Mouse (Mus musculus) lung, embryonic 14.5 days (tissue): ENCODE data around the gene Tnks2. TPM values are rescaled to one million over a fixed set of nuclear protein-coding genes. Genes with fewer than 3 reads are reported as not detected.

Experiments
- ATAC-seq: fragments of 200-750 bp; cut with Nextera tagmentation; 2 replicates; pipeline ENCODE4 v1.8.0; 2017; ENCODE audit warnings: mild to moderate bottlenecking, moderate TSS enrichment, moderate library complexity; ENCODE audit not compliant: insufficient read depth
- DNase-seq: peaks from one replicate; pipeline ENCODE4 v3.0.0-alpha.2; 2015
- H3K27ac ChIP-seq: fragments of 300-500 bp; sonication (generic); 2 replicates; pipeline ENCODE4 v1.5.1; 2014; ENCODE audit warnings: low read depth, mild to moderate bottlenecking, moderate library complexity
- H3K27me3 ChIP-seq: fragments of 300-500 bp; sonication (generic); 2 replicates; pipeline ENCODE4 v1.6.1; 2014; ENCODE audit warnings: low read length, control low read depth; ENCODE audit not compliant: insufficient read depth
- H3K36me3 ChIP-seq: fragments of 300-500 bp; sonication (generic); 2 replicates; pipeline ENCODE4 v1.6.1; 2014; ENCODE audit warnings: control low read depth; ENCODE audit not compliant: insufficient read depth
- H3K4me1 ChIP-seq: fragments of 300-500 bp; sonication (generic); 2 replicates; pipeline ENCODE4 v1.6.1; 2014; ENCODE audit warnings: antibody characterized with exemption, control low read depth; ENCODE audit not compliant: insufficient read depth
- H3K4me2 ChIP-seq: fragments of 300-500 bp; sonication (generic); 2 replicates; pipeline ENCODE4 v1.6.1; 2014; ENCODE audit warnings: mild to moderate bottlenecking
- H3K4me3 ChIP-seq: fragments of 300-500 bp; sonication (generic); 2 replicates; pipeline ENCODE4 v1.5.1; 2014; ENCODE audit warnings: low read depth, low read length
- H3K9ac ChIP-seq: fragments of 300-500 bp; sonication (generic); 2 replicates; pipeline ENCODE4 v1.6.1; 2014
- H3K9me3 ChIP-seq: fragments of 300-500 bp; sonication (generic); 2 replicates; pipeline ENCODE4 v1.6.1; 2016; ENCODE audit warnings: low read depth, low read length, control low read depth
- CTCF ChIP-seq: IDR thresholded peaks from 2 replicates; pipeline ENCODE4 v1.5.1; 2016; ENCODE audit warnings: antibody characterized with exemption, low read depth
- WGBS: fragments of 180-500 bp; shearing (Covaris S2); extraction: QIAGEN DNeasy Blood & Tissue Kit; methylation state at CpG from one replicate; pipeline ENCODE4 v1.1.7; 2014; 5-methylcytosine and 5-hydroxymethylcytosine counted together
- polyA plus RNA-seq: library from polyadenylated mRNA; unstranded; fragments of >200 nt; fragmentation: Nextera tagmentation; extraction: Ambion mirVana; gene quantifications from 2 replicates; pipeline ENCODE4 v1.2.1, GENCODE M21; 2014

Tnks2 gene
- polyA plus RNA-seq, 1 experiment from 2014 or later, result 87.2 TPM

DNA sequence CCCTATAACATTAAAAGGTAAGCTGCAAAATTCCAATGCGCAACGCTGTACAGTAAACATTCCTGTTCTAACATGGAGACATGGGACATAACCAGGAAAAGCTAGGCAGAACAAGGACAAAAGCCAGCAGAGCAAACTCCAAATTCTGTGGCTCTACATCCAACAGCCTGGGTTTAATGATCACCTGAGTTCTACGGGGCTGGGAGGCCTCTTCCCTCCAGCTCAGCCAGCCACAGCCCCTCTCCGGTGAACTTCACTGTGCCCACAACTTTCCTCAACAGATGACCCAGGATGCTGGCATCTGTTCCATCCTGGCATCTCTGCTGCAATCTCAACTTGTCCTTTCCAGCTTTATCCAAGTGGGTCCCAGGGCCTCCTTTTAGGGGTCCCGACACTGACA, 6.4 kb upstream of the Tnks2 start:
- Histone ChIP-seq H3K4me1 (no peaks in the 10 kb centered on the region), H3K4me2 (no peak overlapping the region), H3K4me3 (no peak overlapping the region), H3K27me3 (no peaks in the 10 kb centered on the region), H3K27ac (no peak overlapping the region), H3K9ac (no peak overlapping the region), H3K9me3 (no peaks in the 10 kb centered on the region), H3K36me3 (no peaks in the 10 kb centered on the region)
- TF ChIP-seq CTCF, result no peak
- DNase-seq, result no peak
- ATAC-seq, result no peak
- 88% methylated on average over 5 of the region's 5 CpGs for WGBS

DNA sequence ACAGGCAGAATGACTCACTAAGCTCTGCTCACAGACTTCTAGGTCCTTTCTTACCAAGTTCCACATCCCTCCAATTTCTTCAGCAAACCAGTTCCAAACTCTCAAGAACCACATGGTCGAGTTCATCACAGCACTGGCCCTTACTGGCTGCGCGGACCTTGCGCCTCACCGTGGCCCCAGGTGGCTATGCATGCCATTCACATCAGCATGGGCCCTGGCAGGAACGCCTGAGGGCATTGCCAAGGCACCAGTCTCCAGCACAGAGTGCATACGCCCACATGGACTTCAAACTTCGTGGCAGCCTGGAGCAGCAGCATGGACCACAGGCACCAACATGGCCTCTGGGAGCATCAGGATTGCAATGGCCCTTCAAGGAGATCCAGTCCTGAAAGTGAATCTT, 5.7 kb upstream of the Tnks2 start:
- H3K36me3 ChIP-seq, result no peaks in the 10 kb centered on the region
- H3K27me3 ChIP-seq, result no peaks in the 10 kb centered on the region
- no peaks in the 10 kb centered on the region for H3K9me3 ChIP-seq
- no peak overlapping the region for H3K4me2 ChIP-seq
- H3K27ac ChIP-seq, result no peak overlapping the region
- no peaks in the 10 kb centered on the region for H3K4me1 ChIP-seq
- 65% methylated on average over 8 of the region's 8 CpGs for WGBS
- TF ChIP-seq CTCF, result peak; percentile 43
- H3K4me3 ChIP-seq, result no peak overlapping the region
- DNase-seq (no peak), ATAC-seq (no peak)
- H3K9ac ChIP-seq, result no peak overlapping the region

DNA sequence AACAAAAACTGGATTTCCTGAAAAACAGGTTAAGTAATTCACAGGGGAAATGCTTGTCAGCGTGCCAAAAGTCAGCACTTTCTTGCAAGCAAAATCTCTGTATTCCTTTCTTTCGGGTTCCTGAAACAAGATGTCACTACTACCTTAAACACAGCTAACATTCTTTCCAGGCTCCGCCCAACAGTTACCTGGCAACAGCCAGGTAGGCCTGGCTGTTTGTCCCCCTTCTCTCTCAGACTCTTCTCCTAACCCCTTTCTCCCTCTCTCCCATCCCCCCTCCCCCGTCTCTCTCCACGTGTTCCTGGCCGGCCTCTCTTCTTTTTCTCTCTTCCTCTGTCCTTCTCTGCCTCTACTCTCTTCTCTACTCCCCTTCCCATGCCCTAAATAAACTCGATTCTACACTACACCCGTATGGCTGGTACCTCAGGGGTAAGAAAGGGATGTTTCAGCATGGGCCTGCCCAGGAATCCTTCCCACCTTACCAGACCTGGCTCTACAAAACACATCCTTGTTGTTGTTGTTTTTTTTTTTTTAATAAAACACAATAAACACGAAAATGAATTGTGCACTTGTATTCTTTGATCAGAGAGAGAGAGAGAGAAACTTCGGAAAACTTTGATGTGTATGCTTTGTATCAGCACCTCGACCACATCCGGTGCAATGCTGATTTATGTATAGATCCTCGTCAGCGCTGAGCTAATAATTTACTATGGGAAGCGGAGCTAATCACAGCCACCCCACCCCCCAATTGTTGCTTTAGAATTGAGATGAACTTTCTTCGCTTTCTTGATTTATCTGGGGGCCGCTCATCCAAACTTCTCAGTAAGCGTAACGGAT, 863 bp upstream of the Tnks2 start:
- H3K4me3 ChIP-seq, result peak overlapping the region; percentile 99
- TF ChIP-seq CTCF, result no peak
- no peaks in the 10 kb centered on the region for H3K4me1 ChIP-seq
- H3K27ac ChIP-seq, result peak overlapping the region; percentile 96
- H3K9me3 ChIP-seq, result no peaks in the 10 kb centered on the region
- 5% methylated on average over 19 of the region's 19 CpGs for WGBS
- no peaks in the 10 kb centered on the region for H3K27me3 ChIP-seq
- 0 out of 2 replicates have a peak, but pooled peaks cover 2% of the 10 kb centered on the region for H3K36me3 ChIP-seq
- H3K9ac ChIP-seq, result peak overlapping the region; percentile 99
- DNase-seq (peak; percentile 85), ATAC-seq (peak; percentile 43)
- peak overlapping the region; percentile 74 for H3K4me2 ChIP-seq

DNA sequence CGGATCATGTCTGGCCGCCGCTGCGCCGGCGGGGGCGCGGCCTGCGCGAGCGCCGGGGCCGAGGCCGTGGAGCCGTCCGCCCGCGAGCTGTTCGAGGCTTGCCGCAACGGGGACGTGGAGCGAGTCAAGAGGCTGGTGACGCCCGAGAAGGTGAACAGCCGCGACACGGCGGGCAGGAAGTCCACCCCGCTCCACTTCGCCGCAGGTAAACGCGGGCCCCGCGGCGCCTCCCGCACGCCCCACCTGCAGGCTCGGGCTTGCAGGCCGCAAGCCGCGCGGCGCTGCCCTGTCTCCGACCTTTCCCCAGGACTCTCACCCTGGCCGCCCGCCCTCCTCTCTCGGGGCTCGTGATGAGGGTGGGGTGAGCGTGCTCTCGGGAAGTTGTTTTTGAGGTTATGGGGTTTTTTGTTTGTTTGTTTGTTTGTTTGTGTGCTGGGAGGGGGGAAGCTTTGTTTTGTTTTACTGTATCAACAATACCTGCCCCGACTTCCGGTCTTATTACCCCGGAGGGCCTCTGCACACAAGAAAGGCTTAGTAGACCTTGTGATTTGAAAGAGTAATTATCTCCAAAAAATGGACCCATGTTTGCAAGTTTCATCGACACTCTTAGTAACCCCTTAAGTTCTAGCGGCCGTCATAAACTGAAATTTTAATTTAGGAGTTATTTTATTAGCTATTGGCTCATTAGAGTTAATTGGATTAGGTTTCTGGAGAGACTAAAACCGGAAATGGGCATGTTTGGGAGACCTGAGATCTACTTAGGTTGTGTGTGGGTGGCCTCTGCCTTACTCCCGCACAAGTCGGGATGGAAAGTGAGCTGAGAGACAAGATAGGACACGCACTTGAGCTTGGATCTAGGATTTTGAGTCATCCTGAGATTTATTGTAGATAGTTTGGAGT, 750 bp downstream of the Tnks2 start:
- Histone ChIP-seq H3K27ac (peak overlapping the region; percentile 96), H3K9ac (peak overlapping the region; percentile 99), H3K4me2 (peak overlapping the region; percentile 74), H3K4me3 (peak overlapping the region; percentile 99), H3K9me3 (no peaks in the 10 kb centered on the region), H3K27me3 (no peaks in the 10 kb centered on the region), H3K36me3 (peaks cover 18% of the 10 kb centered on the region; the same call in 1 of the 2 replicates), H3K4me1 (no peaks in the 10 kb centered on the region)
- WGBS, result under 1% methylated on average over 51 of the region's 62 CpGs
- TF ChIP-seq CTCF, result no peak
- ATAC-seq, result peak; percentile 48
- DNase-seq, result peak; percentile 63

DNA sequence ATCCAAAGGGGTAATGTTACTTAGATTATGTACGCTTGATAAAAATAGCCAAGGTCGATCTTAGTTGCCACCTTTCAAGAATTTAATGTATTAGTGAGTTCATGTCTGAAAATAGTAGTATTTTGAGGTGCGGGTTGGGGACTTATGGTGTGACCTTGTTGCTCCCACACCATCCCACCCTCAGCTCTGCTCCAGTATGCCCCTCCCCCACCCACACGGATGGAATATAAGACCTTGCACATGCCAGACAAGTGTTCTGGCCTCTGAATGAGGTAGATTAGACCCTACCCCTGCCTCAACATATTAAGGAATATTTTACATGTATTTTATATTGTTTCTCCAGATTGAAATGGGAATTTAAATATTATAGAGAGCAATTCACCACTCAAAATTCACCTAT, 2.0 kb downstream of the Tnks2 start:
- Histone ChIP-seq H3K9me3 (no peaks in the 10 kb centered on the region), H3K27me3 (no peaks in the 10 kb centered on the region), H3K4me3 (peak overlapping the region; percentile 99), H3K36me3 (peaks cover 23% of the 10 kb centered on the region), H3K9ac (peak overlapping the region; percentile 99; the same call in 1 of the 2 replicates), H3K4me1 (no peaks in the 10 kb centered on the region), H3K27ac (no peak overlapping the region), H3K4me2 (peak overlapping the region; percentile 74)
- WGBS, result 31% methylated on average over 4 of the region's 4 CpGs
- DNase-seq (no peak), ATAC-seq (no peak)
- no peak for TF ChIP-seq CTCF

DNA sequence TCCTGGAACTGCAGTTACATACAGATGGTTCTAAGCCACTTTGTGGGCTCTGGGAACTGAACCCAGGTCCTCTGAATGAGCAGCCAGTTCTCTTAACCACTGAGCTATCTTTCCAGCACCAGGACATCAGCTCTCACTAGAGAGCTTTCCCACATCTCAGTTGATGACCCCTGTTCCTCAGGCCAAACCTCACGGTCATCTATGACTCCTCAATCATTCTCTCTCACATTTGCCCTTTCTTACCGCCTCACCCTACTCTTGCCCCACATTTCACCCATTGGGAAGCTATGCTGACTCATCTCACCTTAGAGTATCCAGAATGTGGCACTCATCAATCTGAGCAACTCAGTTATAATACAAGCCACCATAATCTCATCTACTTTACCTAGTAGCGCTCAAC, 6.3 kb downstream of the Tnks2 start:
- WGBS, result 89% methylated on average over 3 of the region's 3 CpGs

DNA sequence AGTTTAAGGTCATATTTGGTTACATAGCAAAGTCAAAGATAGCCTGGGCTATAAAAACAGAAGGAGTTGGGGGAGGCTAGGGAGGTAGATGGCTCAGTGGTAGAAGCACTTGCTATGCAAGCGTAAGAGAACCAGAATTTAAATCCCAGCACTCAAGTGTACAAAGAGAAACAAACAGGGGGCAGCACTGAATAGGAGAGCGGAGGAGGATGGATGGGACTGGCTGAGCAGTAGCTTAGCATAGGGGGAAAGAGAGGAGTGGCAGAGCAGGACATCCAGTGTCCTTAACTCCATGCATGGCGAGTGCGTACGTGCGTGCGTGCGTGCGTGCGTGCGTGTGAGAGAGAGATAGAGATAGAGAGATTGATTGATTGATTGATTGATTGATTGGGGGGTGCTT, 9.8 kb downstream of the Tnks2 start:
- H3K27me3 ChIP-seq, result no peaks in the 10 kb centered on the region
- no peak overlapping the region for H3K4me3 ChIP-seq
- ATAC-seq (no peak), DNase-seq (no peak)
- no peak overlapping the region for H3K27ac ChIP-seq
- 96% methylated on average over 11 of the region's 11 CpGs for WGBS
- H3K9ac ChIP-seq, result no peak overlapping the region
- H3K4me2 ChIP-seq, result no peak overlapping the region
- no peak for TF ChIP-seq CTCF
- H3K4me1 ChIP-seq, result no peaks in the 10 kb centered on the region
- H3K9me3 ChIP-seq, result no peaks in the 10 kb centered on the region
- peaks cover 70% of the 10 kb centered on the region for H3K36me3 ChIP-seq

More for the DNA sequence above, 6.3 kb downstream of the Tnks2 start:
- Histone ChIP-seq H3K27ac (no peak overlapping the region), H3K9me3 (no peaks in the 10 kb centered on the region), H3K4me3 (no peak overlapping the region), H3K9ac (no peak overlapping the region), H3K36me3 (peaks cover 48% of the 10 kb centered on the region), H3K4me2 (no peak overlapping the region), H3K27me3 (no peaks in the 10 kb centered on the region), H3K4me1 (no peaks in the 10 kb centered on the region)
- DNase-seq, result no peak
- no peak for TF ChIP-seq CTCF
- no peak for ATAC-seq
